Mouse (Mus musculus) cerebellum, adult 11-12 months (tissue): Measurements from ENCODE around the gene Bloc1s3.

ENCODE experiments used
- DNase-seq: peaks from one replicate; pipeline ENCODE4 v3.0.0; 2022

Bloc1s3 gene

DNA sequence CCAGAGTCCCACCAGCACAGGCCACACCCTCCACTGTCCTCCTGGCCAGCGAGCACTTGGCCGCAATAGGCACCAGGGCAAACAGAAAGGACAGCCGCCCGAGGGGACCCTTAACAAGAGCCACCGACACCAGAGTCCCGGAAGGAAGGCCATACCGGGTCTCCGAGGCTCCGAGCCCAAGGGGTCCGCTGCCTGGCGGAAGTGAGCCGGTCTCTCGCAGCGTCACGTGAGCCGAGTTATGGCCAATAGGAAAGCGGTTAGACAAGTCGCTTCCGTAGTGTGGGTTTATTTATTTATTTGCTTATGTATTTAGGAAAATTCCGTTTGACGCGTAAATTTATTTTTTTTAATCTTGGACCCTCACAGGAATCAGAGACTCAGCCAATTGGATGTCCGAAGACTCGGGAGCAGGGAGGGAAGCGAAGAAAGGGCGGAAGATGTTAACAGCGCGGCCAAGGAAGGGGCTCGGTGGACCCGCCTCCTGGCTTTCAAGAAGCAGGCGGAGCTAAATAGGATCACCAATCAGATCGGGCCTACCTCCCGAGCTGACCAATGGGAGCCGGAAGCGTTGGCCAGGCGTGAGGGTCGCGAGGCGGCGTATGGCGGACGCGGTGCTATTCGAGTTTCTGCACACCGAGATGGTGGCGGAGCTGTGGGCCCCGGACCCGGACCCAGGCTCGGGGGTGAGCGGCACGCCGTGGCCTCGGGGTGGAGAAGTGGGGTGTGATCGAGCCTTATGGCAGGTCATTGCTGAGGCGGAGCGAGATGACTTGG, at the start of gene Bloc1s3, which contains the start of gene Trappc6a:
Gene Bloc1s3, minus strand, starts transcription at position 218 of the 774 bp plus-strand sequence.
Gene Trappc6a, plus strand, starts transcription at position 246 of the 774 bp plus-strand sequence.
- peak; percentile 90 for DNase-seq

DNA sequence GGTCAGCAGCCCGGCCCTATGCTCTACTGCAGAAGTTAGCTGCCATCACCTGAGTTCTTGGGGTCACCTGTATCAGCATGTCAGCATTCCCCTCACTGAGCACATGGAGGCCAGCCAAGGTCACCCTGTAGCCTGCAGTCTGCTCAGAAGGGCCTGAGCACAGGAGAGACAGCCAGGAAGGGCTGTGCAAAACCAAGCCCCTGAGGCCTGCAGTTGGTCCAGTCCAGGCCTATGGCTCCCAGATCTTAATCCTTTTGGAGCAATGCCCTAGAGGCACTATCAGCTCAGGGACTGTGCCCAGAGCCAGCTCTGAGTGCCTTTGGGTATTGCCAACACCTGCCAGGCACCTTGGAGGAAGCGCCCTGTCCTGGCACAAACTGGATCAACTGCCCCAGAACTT, 48.9 kb upstream of the Bloc1s3 start:
- peak; percentile 60 for DNase-seq

DNA sequence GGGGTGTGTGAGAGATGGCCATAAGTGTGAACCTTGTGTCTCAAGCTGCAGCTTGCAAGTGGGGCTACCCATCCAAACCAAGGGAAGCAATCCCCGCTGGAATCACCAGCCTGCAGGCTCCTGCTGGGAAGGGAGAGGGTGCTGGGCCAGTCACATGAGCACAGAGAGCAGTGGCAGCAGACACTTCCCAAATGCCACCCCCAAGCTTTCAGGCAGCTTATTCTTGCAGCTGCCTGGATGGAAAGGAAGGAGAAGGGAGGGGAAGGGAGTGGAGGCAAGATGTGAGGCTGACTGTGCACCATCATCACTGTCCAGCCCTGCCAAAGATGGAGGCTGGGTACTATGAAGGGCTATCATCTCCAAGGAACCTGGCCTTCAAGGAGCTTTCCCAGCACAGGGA, 46.0 kb upstream of the Bloc1s3 start:
- DNase-seq, result no peak

DNA sequence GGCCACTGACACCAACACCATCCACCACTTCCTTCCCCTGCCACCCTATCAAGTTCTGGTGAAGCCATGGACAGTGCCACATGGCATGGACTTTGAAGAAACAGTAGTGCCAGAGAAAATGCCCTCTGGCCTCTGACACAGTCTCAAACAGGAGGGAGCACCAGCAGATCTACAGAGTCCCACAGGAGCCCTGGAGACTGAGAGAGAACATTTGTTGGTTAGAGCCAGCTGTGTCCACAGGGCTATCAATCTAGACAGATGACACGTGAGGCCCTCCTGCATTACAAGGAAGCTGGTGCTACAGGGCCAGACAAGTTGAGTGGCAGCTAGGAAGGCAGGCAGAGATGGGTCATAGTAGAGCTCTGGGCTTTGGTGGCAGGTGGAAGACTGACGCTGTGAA, 44.3 kb upstream of the Bloc1s3 start:
- no peak for DNase-seq

DNA sequence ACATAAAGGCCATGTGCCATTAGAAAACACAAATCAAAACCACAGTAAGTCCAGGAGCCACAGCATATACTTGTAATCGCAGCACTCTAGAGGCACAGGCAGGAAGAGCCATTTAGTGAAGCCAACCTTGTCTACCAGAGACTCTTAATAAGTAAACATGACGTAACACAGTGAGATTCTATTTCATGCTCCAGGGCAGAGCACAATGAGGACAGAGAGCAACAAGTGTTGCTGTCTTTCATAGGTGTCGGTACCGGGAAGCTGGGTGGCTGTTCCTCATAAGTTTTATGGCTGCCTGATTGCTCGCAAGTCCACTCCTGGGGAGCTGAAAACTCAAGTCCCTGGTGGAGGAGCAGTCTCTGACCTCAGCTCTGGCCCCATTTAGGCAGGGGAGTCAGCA, 43.5 kb upstream of the Bloc1s3 start:
- no peak for DNase-seq

DNA sequence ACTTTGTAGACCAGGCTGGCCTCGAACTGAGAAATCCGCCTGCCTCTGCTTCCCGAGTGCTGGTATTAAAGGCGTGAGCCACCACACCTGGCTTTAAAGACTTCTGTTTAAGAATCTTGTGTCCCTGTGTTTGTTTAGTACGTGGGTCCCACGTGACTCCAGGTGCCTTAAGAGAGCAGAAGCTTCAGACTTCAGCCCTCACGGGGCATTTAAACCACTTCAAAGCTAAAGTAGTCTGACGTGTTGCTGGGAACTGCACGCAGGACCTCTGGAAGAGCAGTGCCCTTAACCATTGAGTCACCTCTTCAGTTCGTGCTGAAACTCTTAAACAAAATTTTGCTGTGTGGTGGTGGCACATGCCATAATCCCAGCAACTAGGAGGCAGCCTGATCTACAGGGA, 41.2 kb upstream of the Bloc1s3 start:
- DNase-seq, result no peak

DNA sequence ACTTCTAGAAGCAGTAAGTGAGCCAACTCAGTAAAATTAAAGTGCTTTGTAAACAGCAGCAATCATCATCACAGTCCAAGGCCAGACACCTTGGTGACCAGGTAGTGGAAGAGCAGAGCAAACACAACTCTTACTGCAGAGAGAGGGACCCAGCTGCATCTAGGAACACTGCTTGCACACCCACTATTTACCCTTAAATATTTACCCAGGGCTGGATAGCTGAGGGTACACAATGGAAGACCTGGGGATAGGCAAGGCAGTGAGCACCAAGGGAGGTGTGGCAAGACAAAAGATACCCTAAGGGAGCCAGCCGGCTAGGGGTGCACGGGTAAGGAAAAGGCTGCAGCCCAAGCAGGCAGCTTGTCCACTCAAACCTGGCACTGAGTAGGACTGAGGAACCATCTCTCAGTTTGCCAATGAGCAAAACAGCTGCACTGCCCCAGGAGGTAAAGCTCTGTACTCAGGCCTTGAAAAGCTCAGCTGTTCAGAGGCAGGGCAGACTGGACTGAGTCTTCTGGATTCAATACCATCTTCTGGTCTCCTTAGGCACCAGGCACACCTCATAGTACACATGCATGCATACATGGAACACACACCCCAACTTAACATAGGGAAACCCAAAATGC, 39.3 kb upstream of the Bloc1s3 start:
- DNase-seq, result no peak

DNA sequence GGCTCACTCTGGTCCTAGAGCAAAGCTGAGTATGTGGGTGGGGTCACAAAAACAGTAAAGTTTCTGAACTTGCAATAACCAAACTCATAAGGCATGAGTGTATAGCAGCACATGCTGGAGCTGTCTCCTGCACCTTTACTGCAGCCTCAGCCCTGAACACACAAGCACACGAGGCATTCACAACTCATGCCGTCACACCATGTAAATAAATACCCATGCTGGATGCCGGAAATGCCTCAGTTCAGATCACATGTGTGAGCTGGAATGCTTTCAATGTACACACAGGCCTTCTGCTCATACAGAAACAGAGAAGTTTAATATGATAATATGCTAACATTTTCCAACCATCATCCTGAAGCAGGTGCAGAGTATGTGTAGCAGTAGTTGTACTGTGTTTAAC, 37.8 kb upstream of the Bloc1s3 start:
- no peak for DNase-seq

DNA sequence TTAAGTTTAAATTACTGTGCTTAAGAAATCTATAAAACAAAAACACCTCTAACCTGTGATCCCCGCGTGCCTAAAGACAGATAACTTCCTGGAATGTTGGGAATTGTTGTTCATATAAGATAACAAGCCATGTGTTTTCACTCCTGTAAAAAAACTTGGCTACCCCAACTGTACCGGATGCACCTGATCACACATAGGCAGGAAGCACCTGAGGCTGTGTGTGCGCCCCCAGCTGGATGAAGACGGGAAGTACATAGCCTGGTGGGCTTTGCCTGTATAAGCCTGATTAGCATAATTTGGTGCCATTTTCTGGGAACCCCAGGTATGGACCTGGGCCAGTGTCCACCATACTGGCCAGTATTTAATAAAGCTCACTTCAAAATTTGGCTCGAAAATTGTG, 35.4 kb upstream of the Bloc1s3 start:
- no peak for DNase-seq

DNA sequence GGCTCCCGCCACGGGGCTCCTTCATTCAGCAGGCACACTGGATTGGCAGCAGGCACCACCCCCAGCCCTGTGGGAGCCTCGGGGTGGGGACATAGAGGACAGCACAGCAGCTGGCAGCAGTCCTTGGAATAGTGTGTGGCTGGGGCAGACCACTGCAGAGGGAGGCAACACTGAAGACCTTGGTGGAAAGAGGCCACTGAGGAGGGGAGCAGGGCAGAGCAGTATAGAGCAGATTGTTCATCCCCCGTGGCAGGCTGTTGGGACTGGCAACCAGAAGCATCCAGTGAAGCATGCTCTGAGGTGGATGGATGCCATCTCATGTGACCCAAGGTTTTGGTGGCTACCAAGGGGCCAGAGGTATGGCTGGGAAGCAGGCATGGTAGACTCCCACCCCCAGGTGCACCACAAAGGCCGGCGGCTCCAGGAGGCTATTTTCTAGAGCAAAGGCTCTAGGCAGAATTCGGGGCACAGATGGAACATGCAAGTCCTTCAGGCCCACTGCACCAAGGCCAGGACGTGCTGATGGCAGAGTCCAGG, 34.1 kb upstream of the Bloc1s3 start:
- peak; percentile 82 for DNase-seq

DNA sequence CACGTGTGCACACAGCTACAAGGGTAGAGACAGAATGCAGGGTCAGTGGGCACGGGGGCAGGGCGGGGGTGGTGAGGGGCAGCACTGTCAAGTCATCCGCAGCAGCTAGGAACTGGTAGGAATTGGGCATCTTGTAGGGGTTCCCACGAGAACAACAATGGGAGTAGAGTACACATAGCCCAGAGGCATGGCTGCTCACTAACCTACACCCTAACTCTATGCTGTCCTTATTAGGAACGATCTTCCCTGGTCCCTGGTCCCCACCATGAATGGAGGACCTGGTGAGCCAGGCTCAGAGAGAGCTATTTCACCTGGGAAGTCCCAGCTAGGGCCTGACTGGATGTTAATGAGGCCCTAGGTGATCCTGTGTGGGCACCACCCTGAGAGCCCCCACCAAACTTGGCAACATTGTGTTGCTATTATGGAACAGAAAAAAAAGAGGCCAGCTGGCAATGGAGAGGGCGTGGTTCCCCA, 33.6 kb upstream of the Bloc1s3 start:
- DNase-seq, result no peak

DNA sequence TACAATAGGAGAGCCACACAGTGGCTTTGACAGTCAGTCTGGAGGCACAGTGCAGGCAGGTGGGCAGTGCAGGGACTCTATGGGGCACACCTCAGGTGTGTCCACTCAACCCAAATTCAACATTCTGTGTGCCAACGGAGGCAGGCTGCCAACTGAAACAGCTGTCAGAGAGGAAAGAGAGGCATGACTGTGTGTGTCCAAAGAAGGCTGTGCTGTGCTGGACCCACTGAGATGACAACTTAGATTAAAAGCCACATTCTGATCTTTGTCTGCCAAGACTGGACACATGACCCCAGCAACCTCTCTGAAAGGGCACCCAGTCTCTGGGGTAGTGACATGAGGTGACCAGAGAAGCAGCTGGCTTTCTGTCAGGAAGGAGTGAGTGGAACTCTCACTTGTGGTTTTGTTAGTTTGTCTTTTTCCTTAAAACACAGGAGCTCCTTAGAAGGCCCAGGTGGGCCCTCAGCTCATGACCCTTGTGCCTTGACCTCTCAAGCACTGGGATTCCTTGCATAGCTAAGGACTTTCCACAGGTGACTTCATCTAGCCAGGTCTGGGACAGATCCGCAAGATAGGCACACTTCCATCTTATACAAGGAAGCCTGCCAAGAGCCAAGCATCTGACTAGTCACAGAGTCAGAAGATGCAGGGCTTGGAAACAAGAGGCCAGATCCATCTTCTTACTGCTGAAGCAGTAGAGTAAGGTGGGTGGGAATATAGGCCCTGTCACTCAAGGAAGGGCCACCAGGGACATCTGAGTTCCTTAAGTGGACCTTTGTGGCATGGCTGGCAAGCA, 32.8 kb upstream of the Bloc1s3 start:
- DNase-seq, result peak; percentile 59

DNA sequence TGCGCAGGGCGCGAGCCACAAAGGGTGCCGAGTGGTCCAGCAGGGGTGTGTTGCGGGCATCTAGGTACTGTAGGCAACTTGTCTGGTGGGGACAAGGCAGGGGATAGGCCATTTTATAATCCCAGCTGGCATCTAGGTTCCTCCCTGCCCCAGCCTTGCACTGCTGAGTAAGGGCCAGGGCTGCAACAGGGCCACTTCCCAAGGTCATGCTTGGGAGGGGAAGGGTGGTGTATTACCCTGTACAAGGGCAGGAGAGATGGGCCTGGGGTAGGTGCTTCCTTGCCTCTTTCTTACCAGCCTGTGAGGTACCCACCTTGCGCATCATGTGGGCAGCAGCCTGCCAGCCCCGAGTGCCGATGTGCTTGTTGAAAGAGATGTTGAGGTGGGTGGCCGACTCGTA, 26.5 kb upstream of the Bloc1s3 start:
- DNase-seq, result no peak

DNA sequence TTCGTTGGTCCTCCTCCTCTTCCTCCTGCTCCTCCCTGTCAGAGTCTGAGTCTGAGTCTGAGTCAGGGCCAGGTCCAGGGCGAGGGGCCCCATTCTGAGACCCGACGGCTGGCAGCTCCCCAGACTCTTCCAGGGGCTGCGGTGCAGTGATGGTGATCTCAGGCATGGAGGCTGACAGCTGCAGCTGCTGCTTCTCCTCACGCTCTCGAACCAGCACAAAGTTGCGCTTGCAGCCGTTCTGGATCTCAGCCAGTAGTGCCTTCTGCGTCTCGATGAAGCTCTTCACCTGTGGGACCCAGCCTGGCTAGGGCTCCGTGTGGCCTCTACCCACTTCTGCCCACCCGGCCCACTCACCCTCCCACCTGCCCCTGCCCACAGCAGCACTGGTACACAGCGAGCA, 24.1 kb upstream of the Bloc1s3 start:
- DNase-seq, result no peak

DNA sequence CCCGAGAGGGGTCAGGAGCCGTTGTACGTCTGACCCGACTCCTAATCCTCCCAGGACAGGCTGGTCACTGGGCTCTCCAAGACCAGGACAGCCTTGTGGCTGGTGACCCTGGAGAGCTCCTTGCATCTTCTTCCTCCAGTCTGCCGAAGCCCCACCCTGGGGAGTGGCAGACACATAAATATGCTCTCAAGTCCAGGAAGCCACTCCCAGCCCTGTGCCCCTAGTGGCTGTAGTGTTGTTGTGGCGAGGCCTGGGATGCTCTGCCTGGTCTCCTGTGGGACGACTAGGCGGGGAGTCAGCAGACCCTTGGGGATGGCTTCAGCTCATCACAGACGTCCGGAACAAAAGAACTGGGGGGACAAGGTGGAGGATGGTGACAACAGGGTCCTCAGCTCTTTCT, 22.9 kb upstream of the Bloc1s3 start:
- DNase-seq, result no peak

DNA sequence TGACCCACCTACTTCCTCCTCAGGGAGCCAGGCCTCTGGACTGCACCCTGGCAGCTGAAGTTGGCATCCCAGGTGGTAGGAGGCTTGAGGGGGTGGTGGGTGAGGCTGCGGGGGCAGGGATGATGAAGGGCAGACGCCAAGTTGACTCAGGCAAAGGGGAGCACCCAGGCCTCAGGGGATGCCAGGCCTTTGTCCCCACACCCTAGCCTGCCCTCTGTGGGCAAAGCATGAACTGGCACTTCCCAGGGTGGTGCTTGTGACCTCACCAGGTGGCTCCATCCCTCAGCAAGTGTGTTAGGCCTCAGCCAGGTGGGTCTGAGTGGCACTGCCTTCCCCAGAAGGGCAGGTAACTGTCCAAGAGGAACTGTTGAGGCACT, 16.9 kb upstream of the Bloc1s3 start:
- DNase-seq, result no peak

DNA sequence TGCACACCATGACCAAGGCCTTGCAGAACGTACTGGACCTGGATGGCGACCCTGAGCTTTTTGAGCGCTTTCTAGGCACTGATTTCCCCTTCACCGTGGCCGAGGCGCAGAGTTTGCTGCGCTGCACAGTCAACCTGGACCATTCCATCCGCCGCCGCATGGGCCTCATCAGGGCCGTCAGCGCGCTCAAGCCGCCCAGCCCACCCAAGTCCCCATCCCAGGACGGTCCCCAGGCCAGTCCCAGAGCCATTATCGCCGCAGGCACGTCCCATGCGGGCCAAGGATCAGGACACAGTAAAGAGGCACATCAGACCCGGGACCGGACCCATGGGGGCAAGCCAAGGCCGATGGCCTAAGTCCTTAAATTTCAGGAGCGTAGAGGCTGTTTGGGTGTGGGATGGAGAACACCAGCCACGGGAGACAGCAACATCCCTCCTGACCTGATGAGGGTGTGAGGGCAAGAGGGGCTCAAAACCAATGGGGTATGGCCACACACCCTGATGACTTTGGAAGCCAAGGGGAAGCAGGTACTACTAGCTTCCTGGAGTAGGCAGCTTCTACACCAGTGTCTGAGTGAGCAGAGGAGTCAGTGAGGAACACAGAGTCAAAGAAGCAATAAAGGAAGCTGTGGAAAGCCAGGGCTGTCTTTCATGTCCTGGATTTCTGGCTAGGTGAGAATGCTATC, 16.4 kb upstream of the Bloc1s3 start:
- no peak for DNase-seq

DNA sequence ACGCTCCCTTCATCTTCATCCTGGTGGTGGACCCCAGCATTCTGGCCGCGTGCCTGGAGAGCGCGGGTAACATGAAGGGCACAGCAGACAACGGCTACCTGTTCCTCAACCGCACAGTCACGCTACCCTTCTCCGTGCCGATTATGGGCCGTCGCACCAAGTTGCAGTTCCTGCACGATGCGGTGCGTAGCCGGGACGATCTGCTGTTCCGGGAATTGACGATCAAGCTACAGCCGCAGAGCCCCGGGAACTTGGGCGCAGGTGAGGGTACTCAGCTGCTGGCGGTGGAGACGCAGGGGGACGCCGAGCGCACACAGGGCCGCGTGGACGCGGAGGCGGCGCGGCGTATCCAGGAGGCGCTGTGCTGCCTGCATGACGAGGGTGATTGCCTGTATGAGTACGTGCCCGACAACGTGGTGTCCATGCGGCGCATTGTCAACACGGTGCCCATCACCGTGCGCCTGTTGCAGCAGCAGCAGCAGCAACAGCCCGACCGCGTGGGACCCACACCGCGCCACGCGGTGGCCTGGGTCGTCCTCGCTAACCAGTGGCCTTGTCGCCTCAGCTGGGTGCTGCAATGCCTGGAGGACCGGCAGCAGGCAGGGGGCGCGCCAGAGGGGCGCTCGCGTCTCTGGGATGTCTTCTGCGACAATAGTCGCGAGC, 15.7 kb upstream of the Bloc1s3 start:
- DNase-seq, result no peak

DNA sequence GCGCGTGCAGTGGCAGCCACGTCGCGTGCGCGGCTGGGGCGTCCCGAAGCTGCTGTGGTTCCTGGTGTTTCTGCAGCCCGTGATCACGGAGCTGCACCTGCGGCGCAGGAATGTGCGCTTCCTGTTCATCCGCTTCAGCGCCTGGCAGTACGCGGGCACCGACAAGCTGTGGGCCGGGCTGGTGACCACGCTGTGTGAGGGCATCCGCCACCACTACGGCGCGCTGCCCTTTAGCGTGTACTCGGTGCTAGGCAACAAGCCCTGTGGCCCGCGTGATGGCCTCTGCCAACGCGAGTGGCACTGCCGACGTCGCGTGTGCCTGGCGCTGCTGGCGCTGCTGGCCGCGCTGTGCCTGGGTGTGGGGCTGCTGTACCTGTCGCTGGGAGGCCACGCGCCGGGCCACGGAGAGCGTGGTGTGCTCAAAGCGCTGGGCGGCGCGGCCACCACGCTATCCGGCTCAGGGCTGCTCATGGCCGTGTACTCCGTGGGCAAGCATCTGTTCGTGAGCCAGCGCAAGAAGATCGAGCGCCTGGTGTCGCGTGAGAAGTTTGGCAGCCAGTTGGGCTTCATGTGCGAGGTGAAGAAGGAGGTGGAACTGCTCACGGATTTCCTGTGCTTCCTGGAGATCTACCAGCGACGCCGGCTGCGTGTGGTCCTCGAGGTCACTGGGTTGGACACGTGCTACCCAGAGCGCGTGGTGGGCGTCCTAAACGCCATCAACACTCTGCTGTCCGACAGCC, 15.0 kb upstream of the Bloc1s3 start:
- DNase-seq, result no peak

DNA sequence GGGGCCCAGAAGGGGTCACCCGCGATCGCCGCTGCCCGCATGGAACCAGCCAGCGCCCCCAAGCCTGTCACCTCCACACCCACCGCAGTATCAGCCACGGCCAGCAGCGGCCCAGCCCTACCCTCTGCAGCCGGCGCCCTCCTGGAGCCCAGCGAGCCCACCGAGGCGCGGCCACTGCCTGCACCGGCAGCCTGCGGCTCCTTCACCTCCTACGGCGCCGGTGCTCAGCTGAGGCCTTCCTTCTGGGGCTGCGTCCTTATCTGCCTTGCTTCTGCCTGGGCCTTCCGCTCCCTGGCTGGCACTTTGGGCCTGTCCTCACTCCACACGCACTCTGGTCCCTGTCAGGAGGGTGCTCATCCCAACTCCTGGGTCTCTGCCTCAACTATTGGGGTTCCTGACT, 11.9 kb upstream of the Bloc1s3 start:
- DNase-seq, result no peak

DNA sequence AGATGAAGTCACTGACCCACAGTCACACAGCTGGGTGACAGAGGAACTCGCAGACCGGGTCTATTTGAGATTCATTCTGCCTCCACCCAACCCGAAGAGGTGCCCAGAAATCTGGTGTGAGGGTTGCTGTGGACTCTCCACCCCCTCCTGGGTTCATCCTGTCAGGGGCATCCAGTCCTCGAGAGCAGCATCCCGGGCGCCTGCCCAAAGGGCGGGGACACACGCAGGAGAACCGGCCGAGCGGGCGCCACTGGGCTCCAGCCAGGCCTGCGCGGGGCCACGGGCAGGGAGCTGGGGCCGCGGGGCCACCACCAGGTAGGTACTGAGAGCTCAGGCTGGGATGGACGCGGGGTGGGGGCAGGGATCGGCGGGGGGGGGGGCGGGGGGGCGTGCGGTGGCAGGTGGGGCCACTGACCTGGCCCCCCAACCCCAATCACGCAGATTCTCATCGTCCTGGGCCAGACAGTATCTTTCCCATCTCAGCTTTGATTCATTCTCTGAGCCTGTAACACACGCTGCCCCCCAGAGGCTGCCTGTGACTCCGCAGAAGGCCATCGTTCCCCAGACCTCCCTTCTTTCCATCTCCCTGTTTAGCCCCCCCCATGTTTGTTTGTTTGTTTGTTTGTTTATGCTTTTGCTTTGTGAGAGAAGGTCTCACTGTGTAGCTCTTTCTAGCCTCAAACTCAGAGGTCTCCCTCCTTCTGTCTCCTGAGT, 9.6 kb upstream of the Bloc1s3 start, which contains the start of gene Nkpd1:
Gene Nkpd1, plus strand, starts transcription at position 187 of the 714 bp plus-strand sequence.
- DNase-seq, result peak; percentile 61
